Mouse (Mus musculus) Patski (cell line): ENCODE results near the gene Map4. TPM values are rescaled to one million over a fixed set of nuclear protein-coding genes. Genes with fewer than 3 reads are reported as not detected.
"Not testable (repeated sequence)": the region's sequence is repeated elsewhere in the genome, so short reads cannot be mapped to it uniquely, and the experiment has no call there.

Experiments used
- ATAC-seq: fragments of 100-300 bp; one replicate; pipeline ENCODE4 v1.8.0; 2021
- CTCF ChIA-PET: fragments of 350-600 bp; sonication (Branson Sonifier 250); formaldehyde crosslinking; loops from one replicate; lab custom pipeline; 2022; ENCODE audit warnings: inconsistent platforms; lab: Charles Lee
- POLR2A ChIA-PET: fragments of 350-600 bp; sonication (Branson Sonifier 250); formaldehyde crosslinking; loops from one replicate; lab custom pipeline; 2022; ENCODE audit warnings: antibody characterized with exemption, inconsistent platforms; lab: Charles Lee
- DNase-seq: peaks from one replicate; pipeline ENCODE4 v3.0.0-alpha.2; 2011; ENCODE audit warnings: low read depth, low spot score
- H3K27me3 ChIP-seq: fragments of 371-371 bp; one replicate; pipeline ENCODE4 v1.5.1; 2021
- CTCF ChIP-seq: fragments of 100-300 bp; IDR thresholded peaks from one replicate; pipeline ENCODE4 v1.5.1; 2021
- in situ Hi-C: fragments of 300-500 bp; cut with MboI; formaldehyde crosslinking; loops from 3 replicates; pipeline ENCODE4 v1.11.1; 2018; ENCODE audit warnings: low pct_unique_long_range_greater_than_20kb, mixed read lengths
- polyA plus RNA-seq: library from polyadenylated mRNA; unstranded; gene quantifications from one replicate; pipeline ENCODE4 v1.2.3, GENCODE M21; 2021

Map4 gene
- polyA plus RNA-seq, 1 experiment from 2014 or later = 143 TPM

GRCm38 (mm10) chr9:109980223-109980622, 49.0 kb downstream of the Map4 start:
- not testable (repeated sequence) for DNase-seq, ATAC-seq, H3K27me3 ChIP-seq
- ChIA-PET POLR2A (interaction anchor here (1.1 kb wide), 1 partner anchor 64 kb away, joined by 3 read pairs; no protein-coding TSS in a partner anchor), CTCF (interaction anchor here (1.1 kb wide), 1 partner anchor 60 kb away, joined by 4 read pairs; no protein-coding TSS in a partner anchor)
- in situ Hi-C loops = loop anchor here (5.0 kb wide), 1 partner anchor 83 kb away; no protein-coding TSS in a partner anchor
- TF ChIP-seq CTCF = peak; percentile 9

- CTCF ChIA-PET = interaction anchor here (0.7 to 3.9 kb wide), 8 partner anchors 9 to 104 kb away, joined by 3 to 23 read pairs (median 4); no protein-coding TSS in a partner anchor
- TF ChIP-seq CTCF = peak; percentile 90
- ATAC-seq = peak; percentile 90
- no peaks in the 10 kb centered on the region for H3K27me3 ChIP-seq
- POLR2A ChIA-PET = no interaction called here
- in situ Hi-C loops = loop anchor here (5.0 kb wide), 1 partner anchor 87 kb away; no protein-coding TSS in a partner anchor
- peak; percentile 28 for DNase-seq
These were observed 54.2 kb downstream of the Map4 start for GRCm38 (mm10) chr9:109985416-109985815.

DNA sequence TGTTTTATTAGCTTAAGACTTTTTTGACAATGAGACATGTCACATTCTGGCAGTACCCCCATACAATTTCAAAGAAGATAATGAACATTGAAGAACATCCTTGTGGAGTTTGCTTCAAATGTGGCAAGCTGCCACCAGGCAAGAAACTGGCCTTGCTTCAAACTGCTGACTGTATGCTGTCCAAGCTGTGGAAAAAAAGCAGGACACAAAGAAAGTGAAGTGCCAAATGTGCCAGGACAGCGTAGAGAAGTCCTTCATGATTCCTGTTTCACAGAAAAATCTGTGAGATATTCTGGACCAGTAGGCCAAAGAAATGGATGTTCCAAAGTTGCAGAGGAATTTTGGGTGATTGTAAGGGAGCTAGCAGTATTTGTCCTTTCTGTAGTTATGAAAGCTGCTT, 57.8 kb downstream of the Map4 start:
- DNase-seq = no peak
- POLR2A ChIA-PET = interaction anchor here (0.6 kb wide), 1 partner anchor 1028 kb away, joined by 3 read pairs; no protein-coding TSS in a partner anchor

GRCm38 (mm10) chr9:109997441-109997840, 66.2 kb downstream of the Map4 start:
- no peak for TF ChIP-seq CTCF
- CTCF ChIA-PET = interaction anchor here (1.1 to 1.2 kb wide), 2 partner anchors 12 to 300 kb away, joined by 3 read pairs; no protein-coding TSS in a partner anchor
- H3K27me3 ChIP-seq = no peaks in the 10 kb centered on the region
- POLR2A ChIA-PET = no interaction called here
- ATAC-seq = no peak
- in situ Hi-C loops = no loop called here
- DNase-seq = no peak

More for the DNA sequence above, 57.8 kb downstream of the Map4 start:
- ATAC-seq = no peak
- CTCF ChIA-PET = interaction anchor here (0.7 to 1.5 kb wide), 3 partner anchors 62 to 83 kb away, joined by 3 to 4 read pairs (median 3); no protein-coding TSS in a partner anchor
- no peak for TF ChIP-seq CTCF
- H3K27me3 ChIP-seq = no peaks in the 10 kb centered on the region
- in situ Hi-C loops = loop anchor here (5.0 kb wide), 1 partner anchor 83 kb away; no protein-coding TSS in a partner anchor

- POLR2A ChIA-PET = no interaction called here
- ATAC-seq (no peak), DNase-seq (no peak)
- CTCF ChIA-PET = no interaction called here
- no peaks in the 10 kb centered on the region for H3K27me3 ChIP-seq
- in situ Hi-C loops = no loop called here
- no peak for TF ChIP-seq CTCF
These were observed 70.7 kb downstream of the Map4 start for GRCm38 (mm10) chr9:110001946-110002345.

DNA sequence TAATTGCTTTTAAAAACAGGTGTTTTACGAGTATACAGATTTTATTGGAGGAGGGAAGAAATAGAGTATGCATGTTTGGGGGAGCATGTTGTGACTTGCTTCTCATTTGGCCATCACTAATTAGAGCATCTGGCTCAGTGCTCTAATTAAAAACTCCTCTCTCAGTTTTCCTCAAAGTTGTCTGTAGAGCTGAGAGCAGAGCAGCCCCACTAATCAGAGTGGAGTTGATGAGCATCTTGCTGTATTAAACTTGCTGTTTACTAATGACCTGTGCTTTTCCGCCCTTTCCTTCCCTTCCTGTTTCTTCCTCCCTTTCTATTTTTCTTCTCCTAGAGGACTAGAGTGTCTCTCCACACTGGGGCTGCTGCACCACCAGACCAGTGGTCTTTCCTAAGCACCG, 71.2 kb downstream of the Map4 start:
- in situ Hi-C loops = no loop called here
- POLR2A ChIA-PET = no interaction called here
- DNase-seq (no peak), ATAC-seq (no peak)
- H3K27me3 ChIP-seq = no peaks in the 10 kb centered on the region
- TF ChIP-seq CTCF = no peak
- CTCF ChIA-PET = no interaction called here

DNA sequence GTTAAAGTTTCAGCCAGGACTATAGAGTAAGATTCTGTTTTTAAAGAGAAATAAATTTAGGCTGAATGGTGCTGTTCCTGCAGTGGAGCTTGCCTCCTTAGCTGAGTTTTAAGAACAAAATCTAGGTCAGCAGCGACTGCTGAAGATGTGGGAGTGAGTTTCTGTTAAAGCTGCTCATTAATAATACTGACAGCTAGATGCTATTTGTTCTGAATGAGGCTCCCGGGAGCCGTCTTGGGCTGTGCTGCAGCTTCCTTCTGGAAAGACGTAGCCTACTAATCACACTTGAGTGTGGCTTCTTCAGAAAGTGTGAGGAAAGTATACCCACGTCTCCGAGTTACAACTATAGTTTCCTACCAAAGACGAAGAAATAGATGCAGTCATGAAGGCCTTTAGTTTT, 88.0 kb downstream of the Map4 start:
- POLR2A ChIA-PET = no interaction called here
- no peak for TF ChIP-seq CTCF
- DNase-seq (no peak), ATAC-seq (no peak)
- CTCF ChIA-PET = interaction anchor here (1.0 kb wide), 1 partner anchor 37 kb away, joined by 3 read pairs; no protein-coding TSS in a partner anchor
- in situ Hi-C loops = no loop called here
- H3K27me3 ChIP-seq = no peaks in the 10 kb centered on the region

DNA sequence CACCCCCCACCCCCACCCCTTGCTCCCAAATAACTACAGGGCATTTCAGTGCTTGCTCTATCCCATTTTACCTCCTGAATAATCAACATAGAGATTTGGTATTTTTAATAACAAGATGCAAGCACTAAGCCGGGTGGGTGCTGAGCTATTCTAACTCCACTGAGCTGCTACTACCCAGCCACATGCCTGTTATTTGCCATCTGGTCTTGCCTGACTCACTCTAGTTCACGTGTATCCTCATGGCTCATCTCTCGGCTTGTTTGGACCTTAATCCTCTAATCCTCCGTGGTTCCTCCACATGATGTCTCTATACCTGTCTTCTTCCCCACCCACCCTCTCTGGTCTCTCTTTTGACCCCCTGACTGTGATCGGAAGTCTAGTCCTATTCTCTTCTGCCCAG, 89.1 kb downstream of the Map4 start:
- ATAC-seq (no peak), DNase-seq (no peak)
- in situ Hi-C loops = no loop called here
- CTCF ChIA-PET = no interaction called here
- no peaks in the 10 kb centered on the region for H3K27me3 ChIP-seq
- POLR2A ChIA-PET = no interaction called here
- TF ChIP-seq CTCF = no peak

DNA sequence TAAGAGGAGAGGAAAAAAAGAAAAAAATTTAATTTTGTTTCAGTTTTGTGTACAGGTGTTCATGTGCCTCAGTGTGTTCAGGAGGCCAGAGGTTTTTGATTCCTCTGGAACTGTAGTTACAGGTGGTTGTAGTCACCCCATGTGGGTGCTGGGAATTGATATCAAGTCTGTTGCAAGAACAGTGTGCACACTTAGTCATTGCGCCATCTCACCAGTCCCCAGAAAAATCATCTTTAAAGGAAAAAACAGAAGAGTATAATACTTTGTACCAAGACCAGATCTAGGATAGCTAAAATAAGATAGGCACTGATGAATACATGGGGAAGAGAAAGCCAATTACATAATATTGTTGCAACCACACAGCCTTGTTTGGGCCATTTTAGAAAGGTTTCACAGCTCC, 90.2 kb downstream of the Map4 start:
- H3K27me3 ChIP-seq = no peaks in the 10 kb centered on the region
- ChIA-PET CTCF (interaction anchor here (1.2 kb wide), 1 partner anchor 20 kb away, joined by 4 read pairs; no protein-coding TSS in a partner anchor), POLR2A (interaction anchor here (0.6 kb wide), 1 partner anchor 69 kb away, joined by 3 read pairs; no protein-coding TSS in a partner anchor)
- in situ Hi-C loops = no loop called here
- ATAC-seq (no peak), DNase-seq (no peak)
- TF ChIP-seq CTCF = no peak

- CTCF ChIA-PET = interaction anchor here (1.2 kb wide), 1 partner anchor 19 kb away, joined by 4 read pairs; no protein-coding TSS in a partner anchor
- POLR2A ChIA-PET = no interaction called here
- DNase-seq = no peak
- ATAC-seq = no peak
- no peak for TF ChIP-seq CTCF
- in situ Hi-C loops = no loop called here
- H3K27me3 ChIP-seq = no peaks in the 10 kb centered on the region
These were observed 90.9 kb downstream of the Map4 start for GRCm38 (mm10) chr9:110022151-110022550.

GRCm38 (mm10) chr9:110035091-110035490, 103.8 kb downstream of the Map4 start:
- ChIA-PET CTCF (interaction anchor here (1.4 kb wide), 1 partner anchor 19 kb away, joined by 3 read pairs; no protein-coding TSS in a partner anchor), POLR2A (no interaction called here)
- ATAC-seq (no peak), DNase-seq (no peak)
- no peak for TF ChIP-seq CTCF
- H3K27me3 ChIP-seq = no peaks in the 10 kb centered on the region
- in situ Hi-C loops = no loop called here
